Mouse (Mus musculus) hematopoietic stem cell, adult 5-6 weeks (primary cell): ENCODE results near the gene Mcu. TPM values are rescaled to one million over a fixed set of nuclear protein-coding genes. Genes with fewer than 3 reads are reported as not detected.

ENCODE experiments used
- ATAC-seq, 2 experiments: fragments of 125-278 bp in 1 of 2; replicated peaks in 1 of 2; 2 replicates each; pipeline ENCODE4 v1.8.0; 2016 to 2017; ENCODE audit warnings: inconsistent platforms in 2 of 2, mild to moderate bottlenecking in 2 of 2, moderate number of reproducible peaks in 2 of 2, low read depth in 1 of 2, moderate TSS enrichment in 1 of 2; ENCODE audit not compliant: low FRiP score in 2 of 2, poor library complexity in 2 of 2, severe bottlenecking in 2 of 2, insufficient read depth in 1 of 2, low TSS enrichment in 1 of 2
- total RNA-seq: library from RNA; stranded (forward); fragments of 172-1452, 232-1000 nt; gene quantifications from 2 replicates; pipeline ENCODE4 v1.2.3, GENCODE M21; 2017

The Mcu gene
- total RNA-seq, 1 experiment from 2014 or later = 26.9 TPM

- no peak for ATAC-seq
Measured at GRCm38 (mm10) chr10:59489411-59489810, 127.1 kb downstream of the Mcu start.

DNA sequence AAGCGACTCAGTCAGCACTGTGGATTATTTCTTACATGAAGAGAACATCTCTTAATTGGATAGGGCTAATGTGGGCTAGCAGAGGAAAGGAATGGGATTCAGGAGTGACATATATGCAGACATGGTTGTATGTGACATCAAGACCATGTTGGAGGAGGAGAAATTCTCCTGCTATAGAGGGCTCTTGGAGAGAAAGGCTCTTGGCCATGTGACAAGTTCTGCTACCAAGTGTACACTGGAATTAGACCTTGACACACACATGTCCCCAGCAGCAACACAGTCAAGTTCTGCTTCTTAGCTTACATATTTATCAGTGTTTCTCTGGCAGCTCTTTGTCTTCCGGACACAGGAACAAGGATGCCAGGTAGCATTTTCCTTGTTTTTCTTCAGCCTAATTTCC is 129.1 kb downstream of the Mcu start:
- no peak for ATAC-seq

- no peak for ATAC-seq
Measured at GRCm38 (mm10) chr10:59484318-59484717, 132.2 kb downstream of the Mcu start.

DNA sequence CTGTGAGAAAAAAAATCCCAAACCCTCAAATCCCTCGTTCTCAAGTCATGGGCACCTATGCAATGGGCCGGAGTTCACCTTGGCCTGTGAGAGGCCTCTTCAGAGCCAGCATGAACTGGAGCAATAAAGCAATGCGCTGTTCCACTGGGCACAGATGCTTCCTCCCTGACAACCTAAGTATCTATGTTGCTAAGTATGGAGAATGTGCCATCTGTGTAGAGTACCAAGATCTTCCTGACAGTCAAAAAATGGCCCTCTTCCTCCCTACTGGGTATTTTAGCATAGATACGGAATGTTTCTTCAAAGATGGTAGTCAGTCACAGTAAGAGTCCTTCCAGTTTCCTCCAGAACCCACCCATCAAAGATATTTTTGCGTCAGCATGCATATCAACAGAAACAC is 135.1 kb downstream of the Mcu start:
- ATAC-seq = no peak

- ATAC-seq = no peak
Measured at GRCm38 (mm10) chr10:59470451-59470850, 146.0 kb downstream of the Mcu start.

DNA sequence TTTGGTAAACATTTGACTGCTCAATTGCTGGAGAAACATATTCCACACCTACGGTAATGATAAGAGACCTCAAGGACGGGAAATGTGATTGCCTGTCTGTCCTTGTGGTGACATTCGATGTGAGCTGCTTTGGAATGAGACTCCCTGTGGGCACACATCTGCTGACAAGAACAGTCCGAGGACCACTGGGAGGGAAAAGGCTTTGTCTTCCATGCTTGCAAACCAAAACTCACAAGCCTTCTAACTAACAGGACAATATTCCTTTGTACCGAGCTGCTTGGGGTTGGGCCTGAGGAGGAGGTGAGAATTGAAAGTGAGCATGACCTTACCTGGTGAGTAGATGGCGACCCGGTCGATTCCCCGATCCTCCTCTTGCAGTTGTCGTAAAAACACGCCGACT is 149.2 kb downstream of the Mcu start:
- no peak for ATAC-seq

DNA sequence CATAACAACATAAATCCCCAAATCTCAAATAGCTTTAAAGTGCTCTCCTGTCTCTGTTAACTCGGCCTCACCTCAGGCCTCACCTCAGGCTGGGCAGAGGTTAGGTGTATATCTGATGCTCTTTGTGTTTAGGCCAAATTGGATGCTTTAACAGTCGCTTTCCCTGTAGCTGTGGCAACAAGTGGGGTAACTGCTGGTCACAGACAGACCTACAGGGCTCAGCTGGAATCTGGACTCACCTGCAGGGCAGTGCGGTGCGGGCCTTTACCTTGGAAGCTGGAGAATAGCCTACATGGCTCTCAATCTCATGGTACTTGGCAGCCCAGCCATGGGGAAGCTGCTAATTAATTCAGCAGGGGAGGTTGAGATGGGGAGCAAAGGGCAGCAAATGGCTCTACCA is 149.9 kb downstream of the Mcu start:
- ATAC-seq = no peak

DNA sequence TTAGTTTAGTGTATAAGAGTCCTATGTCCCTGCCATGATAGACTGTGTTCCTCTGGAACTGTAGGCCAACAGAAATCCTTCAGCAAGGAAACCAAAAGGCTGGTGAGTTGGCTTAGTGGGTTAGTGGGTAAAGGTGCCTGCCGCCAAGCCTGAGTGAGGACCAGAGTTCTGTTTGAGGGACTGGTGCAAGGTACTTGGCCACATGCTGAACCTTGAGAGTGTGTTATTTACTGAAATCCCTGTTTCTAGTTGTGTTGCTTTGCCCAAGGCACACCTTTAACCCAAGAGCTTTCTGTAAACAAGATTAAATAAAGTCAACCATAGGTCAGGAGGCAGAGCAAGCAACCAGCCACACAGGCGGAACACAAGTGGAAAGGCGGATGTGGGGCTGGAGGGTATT is 150.9 kb downstream of the Mcu start:
- ATAC-seq = no peak

DNA sequence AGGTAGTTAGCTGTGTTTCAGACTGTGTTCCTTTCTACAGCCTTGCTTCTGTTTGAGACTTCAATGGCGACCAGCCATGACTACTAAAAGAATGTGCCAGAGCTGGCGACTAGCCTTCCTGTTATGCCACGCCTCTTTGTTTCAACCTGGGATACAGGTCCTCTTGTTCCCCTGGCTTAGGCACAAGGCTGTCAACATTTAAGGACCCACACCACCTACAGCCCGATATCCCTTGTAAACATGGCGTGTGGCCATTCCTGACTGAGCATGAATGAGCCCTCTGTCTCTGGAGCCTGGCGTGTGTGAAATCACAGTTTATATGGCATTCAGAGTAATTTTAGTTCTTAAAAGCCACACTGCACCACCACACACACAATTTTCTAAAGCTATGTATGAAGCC is 154.2 kb downstream of the Mcu start:
- ATAC-seq = no peak

- no peak for ATAC-seq
Measured at GRCm38 (mm10) chr10:59459767-59460166, 156.7 kb downstream of the Mcu start.

- no peak for ATAC-seq
Measured at GRCm38 (mm10) chr10:59454631-59455030, 161.9 kb downstream of the Mcu start.

DNA sequence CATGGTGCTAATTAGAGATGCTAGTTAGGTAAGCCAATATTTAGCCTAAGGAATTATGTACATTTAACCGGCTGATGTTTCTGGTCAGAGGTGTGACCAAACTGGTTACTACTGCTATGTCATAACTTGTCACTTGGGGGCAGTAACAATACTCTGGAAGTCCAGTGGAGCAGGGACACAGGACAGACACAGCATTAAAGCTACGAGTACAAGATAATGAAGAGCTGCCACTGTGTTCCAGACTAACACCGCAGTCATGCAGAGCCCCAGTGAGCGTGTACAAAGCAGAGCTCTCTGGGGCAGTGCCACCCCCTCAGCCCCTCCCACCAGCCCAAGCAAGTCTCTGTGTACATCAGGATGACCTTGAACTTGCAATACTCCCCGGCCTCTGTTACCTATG is 164.7 kb downstream of the Mcu start:
- no peak for ATAC-seq

DNA sequence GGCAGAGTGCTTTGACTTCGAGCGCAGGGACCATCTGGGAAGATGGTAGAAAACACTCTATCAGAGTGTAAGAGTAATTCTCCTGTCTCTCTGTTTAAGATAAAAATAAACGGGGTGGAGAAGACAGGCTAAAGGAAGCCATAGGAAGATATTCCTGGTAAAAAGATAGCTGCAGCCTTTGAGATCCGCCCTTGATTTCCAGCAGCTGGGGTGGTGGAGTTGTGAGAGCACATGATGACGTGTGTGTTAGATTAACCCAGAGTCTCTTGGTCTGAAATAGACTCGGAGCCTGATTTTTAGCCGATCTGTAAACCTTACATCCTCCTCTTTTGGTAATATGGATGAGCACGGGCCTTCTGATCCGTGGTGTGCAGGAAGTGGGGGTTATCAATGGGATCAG is 168.9 kb downstream of the Mcu start:
- ATAC-seq = no peak

GRCm38 (mm10) chr10:59446911-59447437 is 169.5 kb downstream of the Mcu start:
- no peak for ATAC-seq

DNA sequence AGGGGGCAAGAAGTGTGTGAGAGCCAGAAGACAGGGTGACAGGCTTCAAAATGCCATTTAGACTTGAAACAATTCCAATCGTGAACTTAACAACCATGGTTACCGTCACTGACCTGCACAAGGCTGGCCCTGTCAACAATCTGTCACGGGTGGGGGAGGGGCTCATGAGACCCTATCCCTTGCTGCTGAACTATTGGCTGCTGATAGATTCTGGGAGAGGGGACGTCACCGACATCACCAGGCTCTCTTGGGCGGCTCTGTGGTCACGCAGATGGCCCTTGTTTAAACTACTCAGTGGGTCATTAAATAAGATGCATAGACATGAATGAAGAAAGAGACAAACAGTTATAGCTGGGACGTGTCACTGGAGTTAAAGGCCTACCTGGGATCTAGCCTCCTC is 171.9 kb downstream of the Mcu start:
- 0 out of 4 replicates have a peak, but pooled peaks of 1 of the 2 experiments have one; percentile 11 for ATAC-seq

DNA sequence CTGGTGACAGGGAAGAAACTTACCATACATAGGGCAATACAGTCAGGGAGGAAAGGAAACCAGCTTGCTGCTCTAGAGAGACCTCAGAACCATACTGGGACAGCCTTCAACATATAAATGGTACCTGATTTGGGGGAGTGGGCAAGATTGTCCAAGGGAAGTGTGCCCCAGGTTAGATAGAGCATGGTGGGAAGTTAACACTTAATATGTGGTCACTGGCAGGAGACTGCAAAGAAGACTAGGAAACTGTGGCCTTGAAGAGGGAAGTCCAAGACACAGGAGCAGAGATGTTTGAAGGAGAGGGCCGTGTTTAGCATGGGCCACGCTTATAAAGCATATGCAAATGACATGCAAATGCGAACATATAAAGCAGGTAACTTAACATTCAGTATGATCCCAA is 172.4 kb downstream of the Mcu start:
- peak; percentile 72 to 87 for ATAC-seq

DNA sequence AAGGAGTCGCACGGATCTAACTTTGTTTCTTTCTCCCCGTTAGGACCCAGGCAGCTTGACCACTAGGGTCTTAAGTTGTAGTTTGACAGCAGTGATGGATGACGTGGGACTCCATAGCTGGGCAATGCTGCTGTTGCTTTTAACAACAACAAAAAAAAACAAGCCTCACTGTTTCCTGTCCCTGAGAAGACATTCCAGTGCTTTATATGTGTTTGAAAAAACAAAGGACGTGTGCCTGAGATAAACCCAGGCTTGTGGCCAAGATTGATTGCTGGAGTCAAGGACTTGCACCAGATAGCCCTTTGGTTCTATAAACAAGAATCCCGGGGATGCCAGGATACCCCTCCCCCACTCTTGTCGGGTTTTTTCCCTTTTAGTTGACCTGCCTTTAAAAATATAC is 173.3 kb downstream of the Mcu start:
- ATAC-seq = no peak

DNA sequence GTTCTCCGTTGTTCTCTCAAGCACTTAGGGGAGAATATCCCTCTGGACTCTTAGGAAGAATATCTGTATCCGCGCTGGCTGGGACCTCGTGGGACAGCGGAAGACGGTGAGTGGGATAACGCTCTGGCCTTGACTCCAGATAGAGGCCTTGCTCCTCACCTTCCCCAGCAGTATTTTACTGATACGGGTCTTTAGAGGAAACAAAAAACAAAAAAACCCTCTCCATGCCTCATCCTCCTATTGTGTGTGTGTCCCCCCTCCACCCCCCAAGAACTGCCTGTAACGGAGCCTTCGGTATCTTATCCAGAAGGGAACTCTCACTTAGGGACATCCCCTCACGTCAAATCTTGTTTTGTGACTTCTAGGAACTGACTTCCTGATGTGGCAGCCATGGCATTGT is 174.8 kb downstream of the Mcu start, which contains the start of gene Oit3:
Gene Oit3, minus strand, starts transcription at position 44 of the 400 bp plus-strand sequence.
- ATAC-seq = no peak; a peak in 1 of 4 replicates

DNA sequence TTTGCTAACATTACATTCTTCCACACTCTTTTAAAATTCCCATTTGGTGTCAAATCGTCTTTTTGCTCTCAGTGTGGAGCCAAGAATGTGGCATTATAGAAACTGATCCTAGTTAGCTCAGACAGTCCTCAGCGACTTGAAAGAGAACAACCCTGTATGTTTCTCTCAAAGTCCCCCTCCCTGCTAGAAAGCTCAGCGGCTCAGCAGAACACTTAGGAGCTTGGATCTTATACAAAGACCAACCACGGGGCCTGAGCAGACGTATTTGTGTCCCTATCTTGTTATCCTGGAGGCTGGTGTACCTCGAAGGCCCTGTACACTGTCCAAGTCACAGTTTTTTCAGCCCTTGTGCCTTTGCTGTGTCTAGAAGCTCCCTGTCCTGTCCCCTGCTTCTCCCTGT is 176.3 kb downstream of the Mcu start:
- ATAC-seq = no peak

GRCm38 (mm10) chr10:59439508-59439931 is 177.0 kb downstream of the Mcu start:
- ATAC-seq = no peak
